Mouse (Mus musculus): ENCODE data around the gene Pced1b. TPM values are rescaled to one million over a fixed set of nuclear protein-coding genes. Genes with fewer than 3 reads are reported as not detected.
"Not testable (repeated sequence)": the region's sequence is repeated elsewhere in the genome, so short reads cannot be mapped to it uniquely, and the experiment has no call there.

Gene Pced1b
- polyA plus RNA-seq, 1 experiment from 2014 or later, result 5.7 TPM

- no peak for DNase-seq
- no peaks in the 10 kb centered on the region for H3K36me3 ChIP-seq (ENCODE audit: control insufficient read depth, insufficient read depth, low read length)
- H3K4me1 ChIP-seq (ENCODE audit: control insufficient read depth, insufficient read depth, low read length), result peaks cover 13% of the 10 kb centered on the region
- H3K4me3 ChIP-seq (replicated peaks; ENCODE audit: low read depth, low read length), result no peak overlapping the region
- H3K4me2 ChIP-seq (ENCODE audit: low read length), result no peak overlapping the region
- H3K27me3 ChIP-seq (ENCODE audit: control insufficient read depth, insufficient read depth, low read length), result no peaks in the 10 kb centered on the region
- H3K9ac ChIP-seq (replicated peaks; ENCODE audit: low read length), result no peak overlapping the region
- ATAC-seq (ENCODE audit: low FRiP score, low TSS enrichment), result no peak
- no peaks in the 10 kb centered on the region for H3K9me3 ChIP-seq (ENCODE audit: control insufficient read depth, low read length)
- no peak overlapping the region for H3K27ac ChIP-seq (replicated peaks; ENCODE audit: low read depth, low read length)
- WGBS, result 87% methylated on average over 23 of the region's 23 CpGs
Observed at GRCm38 (mm10) chr15:97360842-97361770, 114.2 kb downstream of the Pced1b start.

- WGBS, result 78% methylated on average over 8 of the region's 8 CpGs
- Histone ChIP-seq H3K4me3 (replicated peaks; ENCODE audit: low read depth, low read length) (no peak overlapping the region), H3K36me3 (ENCODE audit: control insufficient read depth, insufficient read depth, low read length) (no peaks in the 10 kb centered on the region), H3K9ac (replicated peaks; ENCODE audit: low read length) (no peak overlapping the region), H3K9me3 (ENCODE audit: control insufficient read depth, low read length) (no peaks in the 10 kb centered on the region), H3K27me3 (ENCODE audit: control insufficient read depth, insufficient read depth, low read length) (no peaks in the 10 kb centered on the region), H3K4me2 (ENCODE audit: low read length) (no peak overlapping the region), H3K4me1 (ENCODE audit: control insufficient read depth, insufficient read depth, low read length) (peaks cover 12% of the 10 kb centered on the region), H3K27ac (replicated peaks; ENCODE audit: low read depth, low read length) (peak overlapping the region; percentile 49; the same call in 1 of the 2 replicates)
- no peak for DNase-seq
- ATAC-seq (ENCODE audit: low FRiP score, low TSS enrichment), result no peak
Observed at GRCm38 (mm10) chr15:97361771-97362171, 114.9 kb downstream of the Pced1b start.

DNA sequence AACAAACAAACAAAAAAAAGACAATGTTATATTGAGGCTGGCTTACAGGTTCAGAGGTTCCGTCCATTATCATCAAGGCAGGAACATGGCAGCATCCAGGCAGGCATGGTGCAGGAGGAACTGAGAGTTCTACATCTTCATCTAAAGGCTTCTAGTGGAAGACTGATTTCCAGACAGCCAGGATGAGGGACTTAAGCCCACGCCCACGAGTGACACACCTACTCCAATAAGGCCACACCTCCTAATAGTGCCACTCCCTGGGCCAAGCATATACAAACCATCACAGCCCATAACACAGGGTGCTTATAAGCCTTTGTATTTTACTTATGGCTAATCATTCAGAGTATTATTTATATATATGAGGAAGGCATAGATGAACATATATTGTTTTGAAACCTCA, 117.4 kb downstream of the Pced1b start:
- 85% methylated on average over 3 of the region's 3 CpGs for WGBS

GRCm38 (mm10) chr15:97364968-97365367, 118.1 kb downstream of the Pced1b start:
- Histone ChIP-seq H3K4me2 (ENCODE audit: low read length) (no peak overlapping the region), H3K36me3 (ENCODE audit: control insufficient read depth, insufficient read depth, low read length) (no peaks in the 10 kb centered on the region), H3K9ac (replicated peaks; ENCODE audit: low read length) (no peak overlapping the region), H3K4me3 (replicated peaks; ENCODE audit: low read depth, low read length) (no peak overlapping the region), H3K27ac (replicated peaks; ENCODE audit: low read depth, low read length) (no peak overlapping the region), H3K27me3 (ENCODE audit: control insufficient read depth, insufficient read depth, low read length) (no peaks in the 10 kb centered on the region), H3K9me3 (ENCODE audit: control insufficient read depth, low read length) (no peaks in the 10 kb centered on the region), H3K4me1 (ENCODE audit: control insufficient read depth, insufficient read depth, low read length) (no peaks in the 10 kb centered on the region)
- 85% methylated on average over 8 of the region's 8 CpGs for WGBS
- DNase-seq (no peak), ATAC-seq (ENCODE audit: low FRiP score, low TSS enrichment) (no peak)

More for the DNA sequence above, 117.4 kb downstream of the Pced1b start:
- not testable (repeated sequence) for H3K9me3 ChIP-seq (ENCODE audit: control insufficient read depth, low read length); H3K27me3 ChIP-seq (ENCODE audit: control insufficient read depth, insufficient read depth, low read length); DNase-seq; ATAC-seq (ENCODE audit: low FRiP score, low TSS enrichment); H3K27ac ChIP-seq (replicated peaks; ENCODE audit: low read depth, low read length); H3K4me2 ChIP-seq (ENCODE audit: low read length); H3K4me3 ChIP-seq (replicated peaks; ENCODE audit: low read depth, low read length); H3K36me3 ChIP-seq (ENCODE audit: control insufficient read depth, insufficient read depth, low read length); H3K4me1 ChIP-seq (ENCODE audit: control insufficient read depth, insufficient read depth, low read length); H3K9ac ChIP-seq (replicated peaks; ENCODE audit: low read length)

GRCm38 (mm10) chr15:97368035-97368608, 121.2 kb downstream of the Pced1b start:
- H3K4me3 ChIP-seq (replicated peaks; ENCODE audit: low read depth, low read length), result no peak overlapping the region
- no peaks in the 10 kb centered on the region for H3K27me3 ChIP-seq (ENCODE audit: control insufficient read depth, insufficient read depth, low read length)
- no peak overlapping the region for H3K9ac ChIP-seq (replicated peaks; ENCODE audit: low read length)
- no peak overlapping the region for H3K4me2 ChIP-seq (ENCODE audit: low read length)
- ATAC-seq (ENCODE audit: low FRiP score, low TSS enrichment) (no peak), DNase-seq (no peak)
- WGBS, result 90% methylated on average over 9 of the region's 9 CpGs
- H3K36me3 ChIP-seq (ENCODE audit: control insufficient read depth, insufficient read depth, low read length), result no peaks in the 10 kb centered on the region
- no peaks in the 10 kb centered on the region for H3K9me3 ChIP-seq (ENCODE audit: control insufficient read depth, low read length)
- H3K27ac ChIP-seq (replicated peaks; ENCODE audit: low read depth, low read length), result no peak overlapping the region
- H3K4me1 ChIP-seq (ENCODE audit: control insufficient read depth, insufficient read depth, low read length), result no peaks in the 10 kb centered on the region

GRCm38 (mm10) chr15:97368631-97369030, 121.7 kb downstream of the Pced1b start:
- Histone ChIP-seq H3K4me1 (ENCODE audit: control insufficient read depth, insufficient read depth, low read length) (peaks cover 4% of the 10 kb centered on the region), H3K9ac (replicated peaks; ENCODE audit: low read length) (no peak overlapping the region), H3K9me3 (ENCODE audit: control insufficient read depth, low read length) (no peaks in the 10 kb centered on the region), H3K4me3 (replicated peaks; ENCODE audit: low read depth, low read length) (no peak overlapping the region), H3K27ac (replicated peaks; ENCODE audit: low read depth, low read length) (no peak overlapping the region), H3K4me2 (ENCODE audit: low read length) (no peak overlapping the region), H3K27me3 (ENCODE audit: control insufficient read depth, insufficient read depth, low read length) (no peaks in the 10 kb centered on the region), H3K36me3 (ENCODE audit: control insufficient read depth, insufficient read depth, low read length) (no peaks in the 10 kb centered on the region)
- ATAC-seq (ENCODE audit: low FRiP score, low TSS enrichment) (no peak), DNase-seq (no peak)
- WGBS, result 87% methylated on average over 7 of the region's 7 CpGs

DNA sequence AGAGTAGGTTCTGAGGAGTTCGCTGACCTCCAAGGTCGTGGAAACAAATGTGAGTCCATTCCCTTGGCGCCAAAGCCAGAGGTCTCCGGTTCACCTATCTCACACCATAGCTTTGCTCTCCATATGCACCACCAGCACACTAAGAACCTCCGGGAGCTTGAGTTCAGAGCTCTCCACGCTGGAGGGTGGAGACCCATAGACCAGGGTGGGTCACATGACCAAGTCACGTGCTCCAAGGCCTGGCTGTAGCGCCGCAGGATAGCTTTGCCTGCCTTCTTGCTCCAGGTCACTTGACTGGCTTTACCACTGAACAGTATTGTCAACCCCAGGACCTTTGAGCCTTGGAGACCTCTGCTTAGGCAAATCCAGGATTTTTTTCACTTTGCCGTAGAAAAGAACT, 122.2 kb downstream of the Pced1b start:
- Histone ChIP-seq H3K27ac (replicated peaks; ENCODE audit: low read depth, low read length) (no peak overlapping the region), H3K4me2 (ENCODE audit: low read length) (no peak overlapping the region), H3K9ac (replicated peaks; ENCODE audit: low read length) (no peak overlapping the region), H3K27me3 (ENCODE audit: control insufficient read depth, insufficient read depth, low read length) (no peaks in the 10 kb centered on the region), H3K36me3 (ENCODE audit: control insufficient read depth, insufficient read depth, low read length) (no peaks in the 10 kb centered on the region), H3K4me1 (ENCODE audit: control insufficient read depth, insufficient read depth, low read length) (peaks cover 4% of the 10 kb centered on the region), H3K4me3 (replicated peaks; ENCODE audit: low read depth, low read length) (no peak overlapping the region), H3K9me3 (ENCODE audit: control insufficient read depth, low read length) (no peaks in the 10 kb centered on the region)
- DNase-seq, result no peak
- WGBS, result 88% methylated on average over 10 of the region's 10 CpGs
- ATAC-seq (ENCODE audit: low FRiP score, low TSS enrichment), result no peak

DNA sequence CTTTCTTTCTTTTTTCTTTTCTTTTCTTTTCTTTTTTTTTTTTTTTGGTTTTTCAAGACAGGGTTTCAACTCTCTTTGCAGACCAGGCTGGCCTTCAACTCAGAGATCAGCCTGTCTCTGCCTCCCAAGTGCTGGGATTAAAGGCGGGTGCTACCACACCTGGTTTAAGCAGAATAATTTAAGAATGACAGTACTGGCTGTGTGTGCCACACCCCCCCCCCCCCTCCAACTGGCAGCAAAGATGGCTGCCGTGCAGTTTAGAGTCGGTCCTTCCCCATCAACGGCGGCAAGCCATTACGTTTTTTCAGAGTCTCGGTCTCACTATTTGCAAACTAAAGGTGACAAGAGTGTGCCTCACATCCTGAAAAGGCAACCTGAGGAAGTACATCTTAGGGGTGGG, 124.0 kb downstream of the Pced1b start:
- Histone ChIP-seq H3K9ac (replicated peaks; ENCODE audit: low read length) (no peak overlapping the region), H3K27ac (replicated peaks; ENCODE audit: low read depth, low read length) (no peak overlapping the region), H3K4me2 (ENCODE audit: low read length) (no peak overlapping the region), H3K36me3 (ENCODE audit: control insufficient read depth, insufficient read depth, low read length) (no peaks in the 10 kb centered on the region), H3K4me3 (replicated peaks; ENCODE audit: low read depth, low read length) (no peak overlapping the region), H3K4me1 (ENCODE audit: control insufficient read depth, insufficient read depth, low read length) (peaks cover 4% of the 10 kb centered on the region), H3K27me3 (ENCODE audit: control insufficient read depth, insufficient read depth, low read length) (no peaks in the 10 kb centered on the region), H3K9me3 (ENCODE audit: control insufficient read depth, low read length) (no peaks in the 10 kb centered on the region)
- no peak for ATAC-seq (ENCODE audit: low FRiP score, low TSS enrichment)
- DNase-seq, result no peak
- WGBS, result 97% methylated on average over 7 of the region's 7 CpGs

- H3K4me3 ChIP-seq (replicated peaks; ENCODE audit: low read depth, low read length); ATAC-seq (ENCODE audit: low FRiP score, low TSS enrichment); H3K9me3 ChIP-seq (ENCODE audit: control insufficient read depth, low read length); H3K4me1 ChIP-seq (ENCODE audit: control insufficient read depth, insufficient read depth, low read length); DNase-seq; H3K36me3 ChIP-seq (ENCODE audit: control insufficient read depth, insufficient read depth, low read length); H3K27me3 ChIP-seq (ENCODE audit: control insufficient read depth, insufficient read depth, low read length); H3K9ac ChIP-seq (replicated peaks; ENCODE audit: low read length); H3K4me2 ChIP-seq (ENCODE audit: low read length); H3K27ac ChIP-seq (replicated peaks; ENCODE audit: low read depth, low read length): not testable (repeated sequence)
- WGBS, result 48% methylated on average over 3 of the region's 3 CpGs
Observed at GRCm38 (mm10) chr15:97372043-97372442, 125.1 kb downstream of the Pced1b start.
